Mouse (Mus musculus): Measurements from ENCODE around the gene Lman1l. TPM values are rescaled to one million over a fixed set of nuclear protein-coding genes. Genes with fewer than 3 reads are reported as not detected.

The Lman1l gene
- polyA plus RNA-seq, 2 experiments, result not detected

DNA sequence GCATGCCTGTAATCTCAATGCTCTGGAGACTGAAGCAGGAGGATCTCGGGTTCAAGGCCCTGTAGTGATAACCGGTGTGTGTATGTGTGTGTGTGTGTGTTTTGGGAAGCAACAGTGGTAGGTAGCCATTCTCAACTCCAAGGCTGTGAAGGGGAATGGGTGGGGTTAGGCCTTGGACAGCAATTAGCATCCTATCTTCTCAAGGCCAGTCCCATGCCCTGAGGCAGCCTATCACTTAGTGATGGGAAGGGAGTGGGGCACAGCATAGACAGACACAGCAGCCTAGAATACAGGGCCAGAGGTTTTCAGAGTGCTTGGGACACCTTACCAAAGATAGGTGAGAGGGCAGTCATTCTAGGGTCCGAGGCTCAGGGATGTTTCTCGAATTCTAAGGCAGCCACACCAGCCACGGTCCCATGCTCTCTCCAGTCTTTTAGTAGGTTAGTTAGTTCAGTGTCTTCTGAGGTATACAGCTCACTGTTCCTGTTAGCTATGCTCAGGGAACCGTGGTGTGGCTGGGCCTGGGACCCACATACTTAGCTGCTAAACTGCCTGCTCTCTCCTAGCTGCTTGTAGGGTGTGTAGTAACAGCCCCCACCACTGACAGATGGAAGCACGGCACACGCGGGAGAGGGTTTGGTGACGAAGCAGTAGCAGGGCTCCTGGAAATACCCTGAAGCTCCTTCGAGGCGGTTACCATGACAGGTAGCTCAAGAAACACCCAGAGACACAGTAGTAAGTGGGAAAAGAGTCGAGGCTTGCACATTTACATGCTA is 21.4 kb upstream of the Lman1l start:
- 0 out of 2 replicates have a peak overlapping the region, but pooled peaks have one; percentile 1 for H3K4me2 ChIP-seq (replicated peaks; ENCODE audit: low read depth, low read length, severe bottlenecking)
- H3K4me1 ChIP-seq (ENCODE audit: control insufficient read depth, insufficient read depth, low read length), result peaks cover 64% of the 10 kb centered on the region
- no peak for TF ChIP-seq POLR2A (IDR thresholded peaks at IDR 0.05; ENCODE audit: borderline replicate concordance, extremely low read depth, insufficient read depth, insufficient read length)
- DNase-seq (ENCODE audit: low spot score), result no peak
- WGBS, result 81% methylated on average over 13 of the region's 13 CpGs
- ATAC-seq (ENCODE audit: low FRiP score, low read depth), result no peak
- no peak overlapping the region for H3K4me3 ChIP-seq (replicated peaks; ENCODE audit: low read length)
- H3K36me3 ChIP-seq (ENCODE audit: control insufficient read depth, insufficient read depth, low read length), result peaks cover 8% of the 10 kb centered on the region
- no peaks in the 10 kb centered on the region for H3K27me3 ChIP-seq (ENCODE audit: control insufficient read depth, insufficient read depth, low read length)
- no peak overlapping the region for H3K9ac ChIP-seq (ENCODE audit: low read depth, low read length, severe bottlenecking)
- no peak overlapping the region for H3K27ac ChIP-seq (replicated peaks; ENCODE audit: low read depth, low read length)
- H3K9me3 ChIP-seq (ENCODE audit: control insufficient read depth, low read length), result no peaks in the 10 kb centered on the region

GRCm38 (mm10) chr9:57641022-57641421 is 20.4 kb upstream of the Lman1l start:
- ATAC-seq (ENCODE audit: low FRiP score, low read depth) (no peak), DNase-seq (ENCODE audit: low spot score) (no peak)
- WGBS, result 95% methylated on average over 1 of the region's 1 CpGs
- peaks cover 8% of the 10 kb centered on the region for H3K36me3 ChIP-seq (ENCODE audit: control insufficient read depth, insufficient read depth, low read length)
- H3K9ac ChIP-seq (ENCODE audit: low read depth, low read length, severe bottlenecking), result 0 out of 2 replicates have a peak overlapping the region, but pooled peaks have one; percentile 2
- H3K4me3 ChIP-seq (replicated peaks; ENCODE audit: low read length), result no peak overlapping the region
- H3K27ac ChIP-seq (replicated peaks; ENCODE audit: low read depth, low read length), result peak overlapping the region; percentile 61; the same call in 1 of the 2 replicates
- no peak for TF ChIP-seq POLR2A (IDR thresholded peaks at IDR 0.05; ENCODE audit: borderline replicate concordance, extremely low read depth, insufficient read depth, insufficient read length)
- H3K4me2 ChIP-seq (replicated peaks; ENCODE audit: low read depth, low read length, severe bottlenecking), result peak overlapping the region; percentile 42; the same call in 1 of the 2 replicates
- peaks cover 68% of the 10 kb centered on the region for H3K4me1 ChIP-seq (ENCODE audit: control insufficient read depth, insufficient read depth, low read length)
- no peaks in the 10 kb centered on the region for H3K27me3 ChIP-seq (ENCODE audit: control insufficient read depth, insufficient read depth, low read length)
- H3K9me3 ChIP-seq (ENCODE audit: control insufficient read depth, low read length), result no peaks in the 10 kb centered on the region

DNA sequence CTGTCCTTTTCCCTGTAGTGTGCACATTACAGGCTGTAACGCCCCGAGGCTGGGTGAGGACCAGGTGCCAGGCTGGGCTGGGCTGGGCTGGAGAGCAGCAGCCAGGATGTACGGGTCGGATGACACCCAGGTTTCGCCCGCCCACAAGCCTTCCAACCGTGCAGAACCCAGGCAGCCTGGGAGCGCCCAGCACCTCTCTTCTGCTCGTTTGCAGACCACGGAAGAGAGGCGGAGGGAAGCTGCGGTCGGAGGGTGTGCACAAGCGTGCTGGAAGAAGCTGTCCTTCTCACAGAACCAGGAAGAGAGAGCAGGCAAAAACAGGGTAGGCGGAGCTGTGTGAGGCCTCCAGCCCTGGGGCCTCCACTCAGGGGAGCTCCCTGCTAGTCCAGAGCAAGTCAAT is 19.8 kb upstream of the Lman1l start:
- H3K9ac ChIP-seq (ENCODE audit: low read depth, low read length, severe bottlenecking), result peak overlapping the region; percentile 2; the same call in 1 of the 2 replicates
- peak; percentile 16; the same call in 1 of the 2 replicates for ATAC-seq (ENCODE audit: low FRiP score, low read depth)
- peak overlapping the region; percentile 61 for H3K27ac ChIP-seq (replicated peaks; ENCODE audit: low read depth, low read length)
- 6% methylated on average over 15 of the region's 15 CpGs for WGBS
- peak overlapping the region; percentile 42 for H3K4me2 ChIP-seq (replicated peaks; ENCODE audit: low read depth, low read length, severe bottlenecking)
- no peaks in the 10 kb centered on the region for H3K9me3 ChIP-seq (ENCODE audit: control insufficient read depth, low read length)
- H3K27me3 ChIP-seq (ENCODE audit: control insufficient read depth, insufficient read depth, low read length), result no peaks in the 10 kb centered on the region
- TF ChIP-seq POLR2A (IDR thresholded peaks at IDR 0.05; ENCODE audit: borderline replicate concordance, extremely low read depth, insufficient read depth, insufficient read length), result no peak
- 0 out of 2 replicates have a peak overlapping the region, but pooled peaks have one; percentile 16 for H3K4me3 ChIP-seq (replicated peaks; ENCODE audit: low read length)
- DNase-seq (ENCODE audit: low spot score), result peak; percentile 63
- H3K36me3 ChIP-seq (ENCODE audit: control insufficient read depth, insufficient read depth, low read length), result peaks cover 8% of the 10 kb centered on the region
- peaks cover 63% of the 10 kb centered on the region for H3K4me1 ChIP-seq (ENCODE audit: control insufficient read depth, insufficient read depth, low read length)

DNA sequence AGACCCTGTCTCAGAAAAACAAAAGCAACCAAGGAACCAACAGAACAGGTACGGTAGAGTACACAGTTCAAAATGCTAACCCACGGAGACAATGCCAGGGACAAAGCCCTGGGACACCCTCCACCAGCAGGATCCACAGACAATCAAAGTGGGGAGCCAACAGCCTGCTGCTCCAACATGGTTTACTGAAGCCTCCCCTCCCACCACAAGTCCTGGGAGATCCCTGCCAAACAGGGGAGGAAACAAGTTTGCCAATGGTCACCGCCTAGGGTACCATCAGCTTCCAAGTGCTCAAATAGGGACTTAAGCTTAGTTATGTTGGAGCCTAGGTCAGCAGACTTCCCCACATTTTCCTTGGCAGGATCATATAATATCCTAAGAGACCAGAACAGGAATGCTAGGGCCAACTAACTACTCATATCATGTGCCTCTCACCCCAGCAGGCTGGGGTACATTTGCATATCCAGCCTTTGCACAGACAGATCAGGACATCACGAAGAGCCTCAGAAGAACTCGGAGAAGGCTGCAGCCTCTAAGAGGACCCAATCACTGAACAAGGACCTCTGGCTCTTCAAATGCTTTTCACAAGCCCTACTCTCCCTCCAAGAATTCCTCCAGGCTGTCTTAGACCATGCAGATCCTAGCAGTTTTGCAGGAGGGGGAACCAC is 19.2 kb upstream of the Lman1l start:
- no peak for DNase-seq (ENCODE audit: low spot score)
- no peaks in the 10 kb centered on the region for H3K27me3 ChIP-seq (ENCODE audit: control insufficient read depth, insufficient read depth, low read length)
- no peaks in the 10 kb centered on the region for H3K9me3 ChIP-seq (ENCODE audit: control insufficient read depth, low read length)
- H3K36me3 ChIP-seq (ENCODE audit: control insufficient read depth, insufficient read depth, low read length), result peaks cover 8% of the 10 kb centered on the region
- H3K27ac ChIP-seq (replicated peaks; ENCODE audit: low read depth, low read length), result peak overlapping the region; percentile 61
- H3K9ac ChIP-seq (ENCODE audit: low read depth, low read length, severe bottlenecking), result peak overlapping the region; percentile 2; the same call in 1 of the 2 replicates
- H3K4me2 ChIP-seq (replicated peaks; ENCODE audit: low read depth, low read length, severe bottlenecking), result peak overlapping the region; percentile 42
- peaks cover 63% of the 10 kb centered on the region for H3K4me1 ChIP-seq (ENCODE audit: control insufficient read depth, insufficient read depth, low read length)
- WGBS, result 53% methylated on average over 5 of the region's 5 CpGs
- ATAC-seq (ENCODE audit: low FRiP score, low read depth), result no peak
- H3K4me3 ChIP-seq (replicated peaks; ENCODE audit: low read length), result 0 out of 2 replicates have a peak overlapping the region, but pooled peaks have one; percentile 16
- TF ChIP-seq POLR2A (IDR thresholded peaks at IDR 0.05; ENCODE audit: borderline replicate concordance, extremely low read depth, insufficient read depth, insufficient read length), result no peak
